Mouse (Mus musculus): ENCODE data around the gene Spg7.

Spg7 gene

DNA sequence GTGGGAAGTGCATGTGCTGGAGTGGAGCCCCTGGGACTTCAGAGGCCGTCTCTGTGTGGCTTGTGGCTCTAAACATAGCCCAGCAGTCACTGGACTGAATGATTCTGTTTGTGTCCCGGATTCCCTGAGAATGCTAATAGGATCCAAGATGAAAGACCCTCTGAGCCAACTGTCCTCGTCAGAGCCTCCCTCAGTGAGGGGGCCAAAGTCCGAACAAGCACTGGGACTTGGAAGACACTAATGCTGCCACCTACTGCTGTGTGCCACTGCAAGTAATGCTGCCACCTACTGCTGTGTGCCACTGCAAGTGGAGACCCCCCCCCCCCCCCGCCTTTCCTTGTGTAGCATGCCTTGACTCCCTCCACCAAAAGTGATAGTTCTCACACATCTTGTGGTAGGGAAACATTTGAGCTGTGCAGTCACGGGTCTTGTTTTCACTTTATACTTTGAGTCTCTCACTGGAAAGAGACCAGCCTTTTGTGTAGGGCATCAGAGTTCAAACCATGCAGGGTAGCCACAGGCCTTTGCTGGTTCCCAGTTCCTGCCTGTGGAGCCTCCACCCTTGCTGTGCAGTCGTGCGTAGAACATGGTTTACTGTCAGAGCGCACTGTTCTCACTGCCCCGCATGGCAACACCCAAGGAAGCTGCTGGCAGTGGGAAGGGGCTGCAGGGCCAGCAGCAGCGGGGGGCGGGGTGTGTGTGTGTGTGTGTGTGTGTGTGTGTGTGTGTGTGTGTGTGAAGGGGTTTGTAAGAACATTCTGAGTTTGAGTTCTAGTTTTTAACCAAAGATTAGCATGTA, 35.2 kb downstream of the Spg7 start:
- CTCF ChIA-PET: no interaction called here

DNA sequence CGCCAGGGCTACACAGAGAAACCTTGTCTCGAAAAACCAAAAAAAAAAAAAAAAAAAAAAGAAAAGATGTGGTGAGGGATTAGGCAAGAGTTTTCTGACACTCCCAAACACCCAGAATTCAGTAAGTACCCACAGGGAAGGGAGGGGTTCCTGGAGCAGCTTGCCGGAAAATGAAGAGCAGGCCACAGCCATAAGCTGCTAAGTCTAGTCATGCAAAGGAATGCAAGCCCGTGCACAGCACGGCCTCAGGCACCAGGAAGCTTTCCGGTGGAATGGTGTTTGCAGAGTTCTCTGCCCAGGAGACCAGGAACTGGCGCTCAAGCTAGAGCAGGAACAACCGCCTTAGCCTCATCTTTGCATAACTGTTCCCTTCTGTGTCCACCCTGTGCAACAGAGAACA, 37.5 kb downstream of the Spg7 start:
- CTCF ChIA-PET: interaction anchor here (0.7 kb wide), 1 partner anchor 803 kb away, joined by 3 read pairs; no protein-coding TSS in a partner anchor

DNA sequence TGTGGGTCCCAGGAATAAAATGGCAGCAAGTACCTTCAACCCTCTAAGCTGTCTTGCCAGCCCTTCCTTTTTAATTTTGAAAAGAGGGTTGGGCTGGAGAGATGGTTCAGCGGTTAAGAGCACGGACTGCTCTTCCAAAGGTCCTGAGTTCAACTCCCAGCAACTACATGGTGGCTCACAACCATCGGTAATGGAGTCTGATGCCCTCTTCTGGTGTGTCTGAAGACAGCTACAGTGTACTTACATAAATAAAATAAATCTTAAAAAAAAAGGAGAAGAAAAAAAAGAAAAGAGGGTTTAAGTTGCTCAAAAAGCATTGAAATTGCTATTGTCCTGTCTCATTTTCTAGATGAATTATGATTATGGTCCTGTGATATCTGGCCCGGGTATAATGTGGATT, 38.5 kb downstream of the Spg7 start:
- CTCF ChIA-PET: no interaction called here

DNA sequence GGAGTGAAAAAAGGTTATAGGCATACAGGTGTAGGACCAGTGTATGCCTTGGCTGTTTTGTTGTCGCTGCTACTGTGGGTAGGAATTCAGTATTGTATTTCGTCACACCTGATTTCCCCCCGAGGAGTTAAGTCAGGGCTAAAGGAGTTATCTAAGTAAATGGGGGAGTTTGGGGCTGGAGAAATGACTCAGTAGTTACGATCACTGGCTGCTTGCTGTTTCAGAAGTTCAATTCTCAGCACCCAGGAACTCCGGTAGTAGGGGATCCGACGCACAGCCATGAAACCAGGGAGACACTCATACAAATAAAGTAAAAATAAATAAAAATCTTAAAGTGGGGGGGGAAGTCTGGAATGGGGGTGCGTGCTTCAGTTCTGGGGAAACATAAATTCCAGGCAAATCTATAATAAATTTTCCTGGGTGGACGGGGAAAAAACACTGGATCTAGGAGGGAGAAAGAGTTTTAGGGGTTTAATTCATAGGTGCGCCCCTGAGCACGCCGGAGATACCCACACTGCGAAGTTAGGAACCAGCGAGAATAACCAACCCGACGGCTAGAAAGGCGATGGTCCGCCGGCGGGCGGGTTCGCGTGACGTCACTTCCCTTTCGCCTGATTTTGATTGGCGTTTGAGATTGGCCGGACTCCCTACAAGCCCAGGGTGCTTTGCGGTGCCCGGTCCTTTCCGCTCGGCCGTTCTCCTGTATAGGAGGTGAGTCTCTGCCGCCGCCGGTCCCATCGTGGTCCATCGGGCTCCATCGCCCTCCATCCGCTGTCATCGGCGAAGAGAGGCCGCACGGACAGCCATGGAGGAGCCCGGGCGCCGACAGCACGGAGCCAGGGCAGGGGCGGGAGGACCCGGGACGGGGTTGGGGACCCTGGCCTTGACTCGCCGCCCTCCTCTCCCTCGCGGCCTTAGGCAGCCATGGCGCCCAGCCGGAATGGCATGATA, 39.3 kb downstream of the Spg7 start, which contains the start of gene Rpl13:
Gene Rpl13 (plus strand): TSS at position 616 of the 951 bp plus-strand sequence.
- CTCF ChIA-PET: no interaction called here

DNA sequence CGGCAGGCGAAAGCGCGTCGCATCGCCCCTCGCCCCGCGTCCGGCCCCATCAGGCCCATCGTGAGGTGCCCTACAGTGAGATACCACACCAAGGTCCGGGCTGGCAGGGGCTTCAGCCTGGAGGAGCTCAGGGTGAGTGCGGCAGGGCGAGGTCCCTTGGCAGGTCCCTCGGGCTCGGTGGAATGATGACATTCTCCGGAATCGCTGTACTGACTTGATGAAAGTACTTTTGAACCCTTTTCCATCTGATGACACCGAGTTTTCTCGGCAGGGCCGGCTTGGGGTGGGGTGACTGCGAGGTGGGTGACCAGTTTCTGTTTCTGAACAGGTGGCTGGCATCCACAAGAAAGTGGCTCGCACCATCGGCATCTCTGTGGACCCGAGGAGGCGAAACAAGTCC, 40.1 kb downstream of the Spg7 start:
- CTCF ChIA-PET: interaction anchor here (0.5 kb wide), 1 partner anchor 163 kb away, joined by 7 read pairs; no protein-coding TSS in a partner anchor

DNA sequence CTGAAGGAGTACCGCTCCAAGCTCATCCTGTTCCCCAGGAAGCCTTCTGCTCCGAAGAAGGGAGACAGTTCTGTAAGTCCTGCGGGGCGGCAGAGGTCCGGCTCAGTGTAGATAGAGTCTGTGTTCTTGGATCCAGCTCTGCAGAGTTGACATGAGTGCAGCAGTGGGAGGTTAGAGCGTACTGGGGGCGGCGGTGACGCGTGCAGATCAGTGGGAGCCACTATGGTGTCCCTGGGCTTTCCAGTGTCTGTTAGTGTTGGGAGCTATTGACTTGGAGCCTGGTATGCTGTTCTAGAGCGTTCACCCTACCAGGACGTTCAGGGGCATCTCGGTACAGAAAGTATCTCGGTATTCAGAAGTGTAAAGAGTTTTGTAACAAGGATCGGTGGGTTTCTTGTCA, 40.5 kb downstream of the Spg7 start:
- CTCF ChIA-PET: interaction anchor here (0.5 to 0.6 kb wide), 2 partner anchors 164 to 234 kb away, joined by 4 to 7 read pairs; no protein-coding TSS in a partner anchor

DNA sequence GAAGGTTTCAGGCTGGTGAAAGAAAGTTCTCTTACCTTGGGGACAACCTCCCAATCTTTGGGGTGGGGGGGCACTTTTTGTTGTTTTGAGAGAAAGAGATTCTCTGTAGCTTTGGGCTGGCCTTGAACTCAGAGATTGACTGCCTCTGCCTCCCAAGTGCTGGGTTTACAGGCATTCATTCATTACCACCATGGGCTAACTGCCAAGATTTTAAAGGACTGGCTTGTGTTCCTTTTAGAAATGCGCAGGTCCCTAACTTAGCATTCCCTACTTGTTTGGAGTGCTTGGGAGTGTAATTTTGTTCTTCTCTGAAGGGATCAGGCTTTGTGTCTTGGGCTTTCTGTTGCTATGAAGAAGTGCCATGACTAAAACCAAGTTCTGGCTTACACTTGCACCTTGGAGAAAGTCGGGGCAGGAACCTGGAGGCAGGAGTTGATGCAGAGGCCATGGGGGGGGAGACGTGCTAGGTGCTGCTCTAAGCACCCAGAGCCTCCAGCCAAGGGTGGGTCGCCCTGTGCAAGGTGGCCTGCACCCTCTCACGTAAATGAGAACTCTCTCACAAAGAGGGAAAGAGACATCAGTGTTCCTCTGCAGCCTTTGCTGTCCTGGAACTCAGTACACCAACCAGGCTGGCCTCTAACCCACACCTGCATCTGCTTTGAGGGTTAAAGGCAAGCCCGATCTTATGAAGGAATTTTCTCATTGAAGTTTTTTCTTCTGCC, 41.5 kb downstream of the Spg7 start:
- CTCF ChIA-PET: no interaction called here

DNA sequence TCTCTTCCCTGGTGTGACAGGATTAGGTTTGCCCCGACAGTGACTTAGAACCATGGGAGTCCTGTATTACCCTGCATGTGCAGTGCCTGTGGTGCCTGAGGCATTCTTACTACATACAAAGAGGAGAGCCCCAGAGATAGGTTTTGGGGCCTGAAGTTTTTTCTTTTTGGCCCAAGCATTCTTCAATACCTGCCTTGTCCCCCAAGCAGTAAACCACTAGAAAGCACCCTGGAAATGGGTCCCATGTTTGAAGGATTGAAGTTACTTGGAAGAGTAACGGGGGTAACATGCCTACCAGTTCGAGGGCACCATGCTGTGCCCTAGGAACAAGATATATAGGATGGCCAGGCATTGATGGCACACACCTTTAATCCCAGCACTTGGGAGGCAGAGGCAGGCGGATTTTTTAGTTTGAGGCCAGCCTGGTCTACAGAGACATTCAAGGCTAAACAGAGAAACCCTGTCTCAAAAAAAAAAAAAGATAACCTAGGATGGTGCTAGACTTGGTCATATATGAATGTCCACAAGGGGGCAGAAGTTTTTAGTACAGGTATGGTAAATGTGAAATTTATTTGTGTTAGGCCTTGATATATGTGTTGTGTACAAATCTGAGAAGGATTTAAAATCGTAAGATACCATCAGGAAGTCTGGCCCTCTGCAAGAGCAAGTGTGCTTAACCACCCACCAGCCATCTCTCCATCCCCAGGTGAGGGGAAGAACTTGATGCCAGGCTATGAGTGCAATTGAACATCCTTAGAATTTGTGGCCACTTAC, 43.0 kb downstream of the Spg7 start:
- CTCF ChIA-PET: interaction anchor here (0.6 kb wide), 2 partner anchors 87 to 116 kb away, joined by 3 to 4 read pairs; no protein-coding TSS in a partner anchor

DNA sequence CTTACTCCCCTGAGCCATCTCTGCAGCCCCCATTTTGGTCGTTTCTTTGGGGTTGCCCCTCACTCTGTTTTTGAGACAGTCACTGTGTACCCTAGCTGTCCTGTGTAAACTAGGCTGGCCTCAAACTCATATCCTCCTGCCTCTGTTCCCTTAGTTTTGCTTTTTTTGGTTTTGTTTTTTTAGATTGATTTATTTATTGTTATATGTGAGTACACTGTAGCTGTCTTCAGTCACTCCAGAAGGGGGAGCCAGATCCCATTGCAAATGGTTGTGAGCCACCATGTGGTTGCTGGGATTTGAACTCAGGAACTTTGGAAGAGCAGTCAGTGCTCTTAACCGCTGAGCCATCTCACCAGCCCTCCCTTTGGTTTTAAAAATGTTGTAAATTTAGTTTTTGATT, 43.8 kb downstream of the Spg7 start:
- CTCF ChIA-PET: interaction anchor here (0.6 to 0.9 kb wide), 3 partner anchors 87 to 232 kb away, joined by 3 to 4 read pairs (median 4); no protein-coding TSS in a partner anchor

DNA sequence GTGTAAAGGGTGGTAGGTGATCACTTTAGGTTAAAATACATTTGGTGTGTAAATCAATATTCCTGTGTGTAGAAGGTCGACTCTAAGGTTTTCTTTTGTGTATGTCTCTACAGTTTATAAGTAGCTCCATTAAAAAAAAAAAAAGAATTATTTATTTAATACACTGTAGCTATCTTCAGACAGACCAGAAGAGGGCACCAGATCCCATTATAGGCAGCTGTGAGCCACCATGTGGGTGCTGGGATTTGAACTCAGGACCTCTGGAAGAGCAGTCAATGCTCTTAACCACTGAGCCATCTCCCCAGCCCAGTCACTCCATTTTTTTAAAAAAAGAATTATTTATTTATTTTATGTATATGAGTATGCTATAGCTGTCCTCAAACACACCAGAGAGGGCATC, 45.3 kb downstream of the Spg7 start:
- CTCF ChIA-PET: interaction anchor here (0.7 to 1.1 kb wide), 2 partner anchors 10 to 12 kb away, joined by 4 to 8 read pairs; no protein-coding TSS in a partner anchor

DNA sequence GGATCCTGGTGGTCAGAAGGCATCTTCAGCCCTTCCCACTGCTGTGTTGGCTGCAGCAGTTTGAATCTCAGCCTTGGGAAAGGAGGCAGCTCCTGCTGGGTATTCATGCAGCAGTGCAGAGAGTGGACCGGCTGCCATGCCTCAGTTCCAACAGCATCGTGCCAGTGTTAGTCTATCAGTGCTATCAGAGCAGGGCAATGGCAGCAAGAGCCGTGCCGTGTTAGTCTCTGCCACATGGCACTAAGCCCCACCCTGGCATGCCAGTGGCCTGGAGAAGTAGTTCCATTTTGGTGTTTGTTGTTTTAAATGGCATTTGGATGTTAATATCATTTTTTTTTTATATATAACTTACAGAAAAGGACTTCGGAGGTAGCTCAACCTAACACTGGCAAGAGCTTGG, 46.2 kb downstream of the Spg7 start:
- CTCF ChIA-PET: interaction anchor here (0.7 kb wide), 1 partner anchor 1644 kb away, joined by 3 read pairs; no protein-coding TSS in a partner anchor

DNA sequence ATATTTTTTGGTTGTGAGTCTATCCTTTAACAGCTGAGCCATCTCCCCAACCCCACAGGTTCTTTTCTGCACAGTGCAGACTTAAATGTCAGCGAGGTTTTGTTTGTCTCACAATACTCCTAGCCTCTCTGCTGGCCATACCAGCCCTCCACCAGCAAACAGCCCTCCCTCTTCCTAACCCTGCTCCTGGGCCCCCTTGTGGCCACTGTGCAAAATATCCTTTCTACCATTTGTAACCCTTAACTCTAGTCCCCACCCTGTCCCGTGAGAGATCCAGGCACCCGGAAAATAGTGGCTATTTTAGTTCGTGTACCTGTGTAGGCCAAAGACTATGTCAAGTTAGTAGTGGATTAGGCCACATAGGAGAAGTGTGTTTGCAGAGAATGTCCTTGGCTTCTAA, 47.9 kb downstream of the Spg7 start:
- CTCF ChIA-PET: interaction anchor here (0.5 to 0.9 kb wide), 4 partner anchors 15 to 444 kb away, joined by 4 to 19 read pairs (median 5); no protein-coding TSS in a partner anchor

DNA sequence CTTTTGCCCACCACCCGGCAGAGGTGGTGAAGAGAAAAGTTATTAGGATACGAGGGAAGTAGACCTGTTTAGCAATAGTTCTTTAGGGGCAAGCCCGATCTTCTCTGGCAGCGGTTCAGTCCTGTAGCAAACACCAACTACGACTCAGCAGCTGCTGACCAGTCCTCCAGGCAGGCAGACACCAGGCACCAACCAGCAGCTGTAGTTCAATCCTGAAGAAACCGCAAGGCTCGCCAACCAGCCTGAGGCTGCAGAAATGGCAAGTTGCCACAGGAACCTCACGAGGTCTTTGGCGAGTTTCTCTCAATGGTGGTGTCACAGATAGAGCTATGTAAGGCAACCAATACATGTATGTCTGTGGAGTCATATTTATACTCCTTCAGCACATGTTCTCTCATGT, 50.1 kb downstream of the Spg7 start:
- CTCF ChIA-PET: interaction anchor here (0.6 kb wide), 1 partner anchor 9 kb away, joined by 3 read pairs; no protein-coding TSS in a partner anchor

DNA sequence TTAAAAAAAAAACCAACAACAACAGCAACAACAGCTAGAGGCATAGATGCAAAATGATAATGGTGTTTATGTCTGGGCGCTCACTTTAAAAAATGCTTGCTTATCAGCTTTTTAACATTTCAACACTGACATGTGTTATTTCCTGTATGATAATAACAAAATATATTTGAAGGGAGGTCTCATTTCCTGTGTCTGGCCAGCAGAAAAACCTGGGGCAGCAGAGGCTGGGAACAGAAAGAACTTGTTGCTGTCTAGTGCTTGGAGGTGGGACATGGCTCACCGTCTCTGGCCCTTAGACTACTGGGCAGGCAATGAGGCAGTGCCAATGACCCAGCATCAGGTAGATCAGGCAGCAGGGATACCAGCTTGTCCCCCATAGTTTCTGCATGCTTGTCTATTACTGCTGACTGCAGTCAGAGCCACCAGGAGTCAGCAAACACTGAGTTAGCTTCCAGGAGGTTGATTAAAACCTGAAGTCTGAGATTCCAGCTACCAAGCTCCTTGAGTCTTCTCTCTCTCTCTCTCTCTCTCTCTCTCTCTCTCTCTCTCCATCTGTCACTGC, 51.2 kb downstream of the Spg7 start:
- CTCF ChIA-PET: no interaction called here

DNA sequence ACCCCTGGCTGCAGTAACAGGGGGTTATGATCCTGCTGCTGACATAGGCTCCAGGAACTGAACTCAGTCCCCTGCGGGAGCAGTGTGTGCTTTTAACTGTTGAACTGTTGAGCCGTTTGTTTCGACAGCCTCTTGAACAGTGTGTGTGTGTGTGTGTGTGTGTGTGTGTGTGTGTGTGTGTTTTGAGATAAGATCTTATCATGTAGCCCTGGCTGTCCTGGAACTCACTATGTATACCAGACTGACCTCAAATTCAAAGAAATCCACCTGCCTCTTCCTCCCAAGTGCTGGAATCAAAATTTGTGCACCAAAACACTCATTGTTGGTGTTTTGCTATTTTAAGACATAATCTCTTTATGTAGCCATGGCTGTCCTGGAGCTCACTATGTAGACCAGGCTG, 51.9 kb downstream of the Spg7 start:
- CTCF ChIA-PET: interaction anchor here (0.7 kb wide), 1 partner anchor 15 kb away, joined by 7 read pairs; no protein-coding TSS in a partner anchor

DNA sequence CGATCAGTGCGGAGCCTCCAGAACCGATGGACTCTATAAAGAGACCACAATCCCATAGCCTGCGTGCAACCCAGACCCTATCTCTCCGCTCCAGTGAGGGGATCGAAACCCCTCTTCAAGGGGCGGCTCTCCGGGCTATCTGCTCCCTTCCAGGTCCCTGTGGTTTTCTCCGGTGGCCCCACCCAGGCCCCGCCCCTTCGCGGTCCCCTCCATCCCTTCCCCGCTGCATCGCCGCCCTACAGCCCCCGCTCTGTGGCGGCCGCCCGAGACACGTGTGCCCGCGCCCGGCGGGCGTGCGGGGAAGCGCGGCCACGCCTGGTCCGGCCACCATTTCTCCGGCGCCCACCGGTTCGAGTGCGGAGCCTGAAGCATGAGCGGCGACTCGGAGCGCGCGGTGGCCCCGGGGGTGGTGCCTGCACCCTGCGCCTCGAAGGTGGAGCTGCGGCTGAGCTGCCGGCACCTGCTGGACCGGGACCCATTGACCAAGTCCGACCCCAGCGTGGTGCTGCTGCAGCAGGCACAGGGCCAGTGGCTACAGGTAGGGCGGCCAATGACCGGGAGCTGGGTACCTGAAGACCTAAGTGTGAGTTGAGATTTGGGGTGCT, 54.5 kb downstream of the Spg7 start, which contains the start of gene Cpne7:
Gene Cpne7 (plus strand): TSS at position 248 of the 605 bp plus-strand sequence.
- CTCF ChIA-PET: interaction anchor here (0.7 kb wide), 1 partner anchor 9 kb away, joined by 8 read pairs; no protein-coding TSS in a partner anchor

DNA sequence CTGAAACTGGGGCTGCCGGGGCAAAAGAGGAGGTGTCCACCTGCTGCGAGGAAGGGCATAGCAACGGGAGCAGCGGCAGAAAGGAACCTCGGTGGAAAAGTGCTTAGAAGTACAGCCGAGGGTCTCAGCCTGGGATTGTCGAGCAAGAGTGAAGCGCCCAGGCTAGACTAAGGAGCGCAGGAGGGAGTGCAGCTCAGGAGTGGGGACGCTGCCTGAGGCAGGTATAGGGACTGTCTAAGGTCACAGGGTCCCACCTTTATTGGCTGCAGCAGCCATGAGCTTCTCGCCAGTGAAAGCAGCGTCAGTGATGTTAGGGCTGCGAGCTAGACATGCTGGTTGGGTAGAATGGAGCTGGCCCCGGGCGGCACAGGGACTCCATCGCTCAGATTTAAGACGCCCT, 55.0 kb downstream of the Spg7 start:
- CTCF ChIA-PET: interaction anchor here (0.7 kb wide), 1 partner anchor 10 kb away, joined by 8 read pairs; no protein-coding TSS in a partner anchor

DNA sequence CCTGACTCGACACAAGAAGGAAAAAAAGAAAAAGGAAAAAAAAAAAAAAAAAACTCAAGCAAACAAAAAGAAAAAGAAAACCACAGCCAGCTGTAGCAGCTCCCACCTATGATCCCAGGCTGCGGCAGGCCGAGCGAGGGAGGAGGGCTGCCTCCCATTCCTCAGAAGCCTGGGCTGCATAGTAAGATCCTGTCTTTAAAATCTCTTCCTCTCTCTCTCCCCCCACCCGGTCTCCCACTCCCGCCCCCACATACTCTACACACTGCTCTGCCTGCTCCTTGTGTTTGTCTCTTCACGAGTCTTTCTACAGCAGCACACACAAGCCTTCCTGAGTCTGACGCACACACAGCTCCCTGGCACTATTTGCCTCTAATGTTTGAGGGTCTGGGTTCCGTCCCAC, 59.3 kb downstream of the Spg7 start:
- CTCF ChIA-PET: interaction anchor here (0.6 kb wide), 1 partner anchor 9 kb away, joined by 3 read pairs; no protein-coding TSS in a partner anchor

DNA sequence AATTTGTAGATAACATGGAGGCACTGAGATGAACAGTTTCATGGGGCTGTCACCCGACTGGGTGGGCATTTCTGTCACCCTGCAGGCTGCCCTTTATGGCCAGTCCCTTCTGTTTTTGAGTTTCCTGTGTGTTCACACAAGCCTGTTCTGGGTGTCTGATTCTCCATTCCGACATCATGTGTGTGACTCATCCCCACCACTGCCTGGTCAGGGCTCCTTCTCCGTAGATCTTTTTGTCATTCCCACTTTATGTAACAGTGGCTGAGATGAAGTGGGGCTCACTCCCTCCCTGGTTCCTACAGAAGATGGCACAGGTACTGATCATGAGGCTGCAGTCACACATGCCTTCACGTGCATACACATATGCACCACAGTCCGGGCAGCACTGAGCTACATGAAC, 59.9 kb downstream of the Spg7 start:
- CTCF ChIA-PET: no interaction called here

Data from spleen, embryonic (tissue).